Mouse (Mus musculus) yolk sac, embryonic 10.5 days (tissue): ENCODE results near the gene Vcp.

Source experiments
- DNase-seq: peaks from one replicate; pipeline ENCODE4 v3.0.0-alpha.2; 2017; ENCODE audit warnings: low spot score

The Vcp gene

DNA sequence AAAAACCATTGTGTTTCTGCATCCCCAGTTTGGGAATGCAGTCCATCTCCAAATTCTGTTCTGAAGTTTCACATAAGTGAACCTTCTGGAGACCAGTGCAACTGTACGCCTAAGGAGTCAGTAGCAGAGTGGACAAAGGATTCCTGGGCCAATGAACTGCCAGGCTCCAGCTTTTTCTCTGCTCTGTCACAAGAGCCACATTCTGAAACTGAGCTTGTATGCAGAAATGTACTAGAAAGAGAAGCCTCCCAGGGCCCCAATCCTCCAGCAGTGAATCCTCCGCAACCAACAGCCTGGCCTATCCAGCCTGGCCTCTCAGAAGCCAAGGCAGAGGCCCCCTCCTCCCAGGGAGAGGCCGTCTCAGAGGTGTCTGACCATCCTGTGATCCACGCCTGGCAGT is 27.4 kb downstream of the Vcp start:
- DNase-seq = no peak

DNA sequence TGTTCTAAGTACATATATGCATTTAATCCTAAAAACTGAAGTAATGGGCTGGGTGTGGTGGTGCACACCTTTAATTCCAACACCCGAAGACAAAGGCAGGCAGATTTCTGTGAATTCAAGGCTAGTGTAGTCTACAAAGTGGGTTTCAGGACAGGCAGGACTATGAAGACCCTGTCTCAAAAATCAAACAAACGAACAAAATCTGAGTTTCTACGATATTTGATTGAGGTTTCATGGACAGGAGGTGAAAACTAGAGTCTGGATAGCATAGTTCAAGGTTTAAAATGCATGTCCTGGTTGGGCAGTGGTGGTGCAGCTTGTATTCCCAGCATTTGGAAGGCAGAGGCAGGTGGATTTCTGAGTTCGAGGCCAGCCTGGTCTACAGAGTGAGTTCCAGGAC is 31.0 kb downstream of the Vcp start, which contains the start of gene 1700022I11Rik:
TSS of gene 1700022I11Rik (plus strand) at position 301 of the 400 bp plus-strand sequence.
- DNase-seq = no peak

DNA sequence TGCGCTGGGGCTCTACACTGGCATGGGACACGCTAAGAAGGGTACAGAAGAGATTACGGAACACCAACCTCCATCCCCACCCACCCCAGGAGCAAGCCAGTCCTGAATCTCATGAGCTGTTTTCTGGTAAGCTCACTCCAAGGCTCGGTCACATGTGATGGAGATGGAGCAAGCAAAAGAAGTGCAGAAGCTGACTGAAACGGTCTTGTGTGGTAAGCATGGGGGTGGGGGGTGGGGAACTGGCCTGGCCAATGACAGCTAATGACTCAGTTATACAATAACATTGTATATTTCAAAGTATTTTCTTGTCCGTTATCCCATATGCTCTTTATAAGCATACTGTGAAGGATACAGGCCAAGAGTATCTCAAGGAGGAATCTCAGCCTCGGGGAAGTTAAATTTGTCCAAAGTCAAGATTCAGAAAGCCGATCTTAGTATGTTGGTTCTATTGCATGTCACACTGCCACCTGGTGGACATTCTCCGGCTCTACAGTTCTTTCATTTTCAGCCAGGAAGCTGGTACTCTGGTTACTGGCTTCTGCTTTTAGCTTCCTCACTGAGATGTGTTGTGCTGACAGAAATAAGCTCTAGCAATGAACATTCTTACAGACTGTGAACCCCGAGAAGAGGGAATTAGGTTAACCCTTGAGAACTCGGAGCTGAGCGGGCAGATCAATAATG is 35.1 kb downstream of the Vcp start:
- peak; percentile 32 for DNase-seq

DNA sequence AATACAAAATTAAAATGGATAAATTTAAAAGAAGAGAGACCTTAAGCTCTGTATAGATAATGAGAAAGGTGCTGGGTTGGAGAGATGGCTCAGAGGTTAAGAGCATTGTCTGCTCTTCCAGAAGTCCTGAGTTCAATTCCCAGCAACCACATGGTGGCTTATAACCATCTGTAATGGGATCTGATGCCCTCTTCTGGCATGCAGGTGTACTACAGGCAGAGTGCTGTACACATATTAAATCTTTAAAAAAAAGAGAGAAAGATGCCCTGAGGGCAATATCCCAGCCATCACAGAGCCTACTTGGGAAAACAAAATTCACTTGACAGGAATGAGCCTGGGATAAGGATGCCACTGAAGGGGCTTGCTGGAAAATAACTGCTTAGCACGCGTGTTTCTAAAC is 36.8 kb downstream of the Vcp start:
- no peak for DNase-seq

DNA sequence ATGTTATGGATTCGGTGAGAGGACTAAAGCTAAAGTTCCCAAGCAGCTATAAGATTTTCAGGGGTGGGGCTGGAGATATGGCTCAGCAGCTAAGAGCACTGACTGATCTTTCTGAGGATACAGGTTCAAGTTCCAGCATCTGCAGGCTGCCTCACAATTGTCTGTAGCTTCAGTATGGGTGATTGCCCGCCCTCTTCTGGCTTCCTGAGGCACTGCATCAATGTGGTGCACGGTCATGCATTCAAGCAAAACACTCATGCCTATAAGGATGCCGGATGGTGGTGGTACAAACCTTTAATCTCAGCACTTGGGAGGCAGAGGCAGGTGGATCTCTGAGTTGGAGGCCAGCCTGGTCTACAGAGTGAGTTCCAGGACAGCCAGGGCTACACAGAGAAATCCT is 38.7 kb downstream of the Vcp start:
- DNase-seq = no peak

DNA sequence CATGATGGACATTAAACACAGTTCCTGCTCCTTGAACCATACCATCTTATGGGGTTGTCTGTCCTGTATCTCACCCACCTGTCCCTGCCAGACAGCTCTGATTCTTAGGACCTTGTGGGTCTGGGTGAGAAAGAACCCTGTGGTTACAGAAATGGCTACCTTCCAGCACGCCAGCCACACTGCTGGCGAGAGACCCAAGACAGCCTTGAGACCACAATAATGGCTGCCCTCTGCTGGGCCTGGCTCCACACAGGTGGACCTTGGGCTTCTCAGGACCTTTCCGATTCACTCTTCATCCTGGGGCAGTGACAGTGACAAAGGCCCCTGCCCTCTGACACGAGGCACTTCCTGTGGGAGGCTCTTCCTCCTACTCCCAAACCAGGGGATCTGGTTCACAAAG is 40.9 kb downstream of the Vcp start:
- no peak for DNase-seq

DNA sequence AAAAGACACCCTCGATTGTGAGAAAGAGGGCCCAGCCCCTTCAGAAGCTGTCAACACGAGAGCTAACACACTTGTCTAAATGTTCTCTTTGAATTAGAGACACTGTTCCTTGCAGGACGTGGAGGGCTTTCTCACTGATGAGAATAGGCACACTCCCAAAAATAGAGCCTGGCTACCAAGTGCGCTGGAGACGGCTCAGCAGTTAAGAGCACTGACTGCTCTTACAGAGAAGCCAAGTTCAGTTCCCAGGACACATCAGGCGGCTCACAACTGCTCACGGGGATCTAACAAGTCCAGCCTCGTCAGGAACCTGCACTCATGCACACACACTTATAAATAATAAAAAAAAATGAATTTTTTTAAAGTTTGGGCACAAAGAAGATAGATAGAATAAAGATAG is 41.4 kb downstream of the Vcp start:
- no peak for DNase-seq

DNA sequence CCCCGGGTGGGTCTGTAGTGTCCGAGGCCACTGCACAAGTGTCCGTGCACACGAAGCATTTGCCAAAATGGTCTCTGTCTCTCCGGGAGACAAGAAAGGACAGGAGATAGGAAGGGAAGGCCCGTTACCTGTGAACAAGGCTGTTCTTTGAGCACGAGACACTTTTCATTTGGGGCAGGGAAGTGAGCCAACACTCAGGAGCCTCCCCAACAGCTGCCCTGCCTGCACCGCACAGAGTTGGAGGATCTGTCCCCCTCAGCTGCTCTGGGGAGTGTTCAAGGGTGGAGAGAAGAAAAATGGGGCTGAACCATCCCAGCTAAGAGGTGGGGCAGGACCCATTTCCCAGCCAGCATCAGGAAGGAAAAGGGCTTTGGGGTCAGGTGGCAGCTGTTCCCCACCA is 42.3 kb downstream of the Vcp start:
- DNase-seq = no peak

DNA sequence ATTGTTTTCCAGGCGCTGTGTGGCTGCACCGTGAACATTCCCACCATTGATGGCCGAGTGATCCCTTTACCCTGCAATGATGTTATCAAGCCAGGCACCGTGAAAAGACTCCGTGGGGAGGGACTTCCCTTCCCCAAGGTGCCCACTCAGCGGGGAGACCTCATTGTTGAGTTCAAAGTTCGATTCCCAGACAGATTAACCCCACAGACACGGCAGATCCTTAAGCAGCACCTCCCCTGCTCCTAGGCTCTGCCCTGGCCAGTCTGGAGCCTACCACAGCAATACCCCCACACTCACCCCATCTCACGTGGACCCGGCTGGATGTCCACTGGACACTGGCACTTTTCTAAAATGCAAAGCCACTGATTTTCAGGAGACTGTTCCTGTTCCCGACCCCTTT is 43.0 kb downstream of the Vcp start:
- no peak for DNase-seq

DNA sequence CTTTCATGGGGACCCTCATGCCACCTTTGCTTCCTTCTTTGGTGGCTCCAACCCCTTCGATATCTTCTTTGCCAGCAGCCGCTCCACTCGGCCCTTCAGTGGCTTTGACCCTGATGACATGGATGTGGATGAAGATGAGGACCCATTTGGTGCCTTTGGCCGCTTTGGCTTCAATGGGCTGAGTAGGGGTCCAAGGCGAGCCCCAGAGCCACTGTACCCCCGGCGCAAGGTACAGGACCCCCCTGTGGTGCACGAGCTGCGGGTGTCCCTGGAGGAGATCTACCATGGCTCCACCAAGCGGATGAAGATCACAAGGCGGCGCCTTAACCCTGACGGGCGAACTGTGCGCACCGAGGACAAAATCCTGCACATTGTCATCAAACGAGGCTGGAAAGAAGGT is 43.7 kb downstream of the Vcp start:
- DNase-seq = no peak

DNA sequence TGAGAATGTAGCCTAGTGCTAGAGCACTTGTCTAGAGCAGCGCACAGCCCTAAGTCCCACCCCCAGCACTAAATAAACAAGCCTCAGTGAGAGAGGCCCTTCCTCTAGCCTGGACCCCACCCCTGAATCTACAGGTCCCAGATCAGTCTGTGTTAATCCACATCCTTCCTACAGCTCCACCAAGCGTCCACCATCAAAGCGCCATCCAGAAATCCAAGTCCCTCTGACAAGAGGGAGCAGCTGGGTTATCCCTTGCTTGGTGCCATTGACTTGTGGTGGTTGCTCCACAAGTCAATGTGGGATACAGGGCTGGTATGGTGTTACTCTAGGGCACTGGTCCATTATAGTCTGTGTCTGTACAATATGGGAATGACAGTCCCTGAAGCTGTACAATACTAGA is 45.1 kb downstream of the Vcp start:
- no peak for DNase-seq

DNA sequence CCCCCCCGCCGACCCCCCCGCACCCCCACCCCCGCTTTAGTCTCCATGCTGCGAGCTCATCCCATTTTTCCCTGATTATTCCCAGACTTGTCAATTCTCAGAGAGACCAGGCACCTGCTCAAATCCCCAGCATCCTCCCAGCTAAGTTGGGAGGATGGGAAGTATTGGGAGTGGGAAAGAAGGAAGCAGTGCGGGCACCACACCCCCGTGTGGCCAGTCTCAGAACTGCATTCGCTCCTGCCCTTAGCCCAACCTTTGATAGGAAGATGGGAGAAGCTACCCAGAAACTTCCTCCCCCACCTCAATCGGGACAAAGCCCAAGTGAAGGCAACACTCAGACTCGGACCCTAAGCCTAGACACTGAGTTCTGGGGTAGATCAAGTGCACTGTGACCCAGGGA is 46.0 kb downstream of the Vcp start:
- no peak for DNase-seq

DNA sequence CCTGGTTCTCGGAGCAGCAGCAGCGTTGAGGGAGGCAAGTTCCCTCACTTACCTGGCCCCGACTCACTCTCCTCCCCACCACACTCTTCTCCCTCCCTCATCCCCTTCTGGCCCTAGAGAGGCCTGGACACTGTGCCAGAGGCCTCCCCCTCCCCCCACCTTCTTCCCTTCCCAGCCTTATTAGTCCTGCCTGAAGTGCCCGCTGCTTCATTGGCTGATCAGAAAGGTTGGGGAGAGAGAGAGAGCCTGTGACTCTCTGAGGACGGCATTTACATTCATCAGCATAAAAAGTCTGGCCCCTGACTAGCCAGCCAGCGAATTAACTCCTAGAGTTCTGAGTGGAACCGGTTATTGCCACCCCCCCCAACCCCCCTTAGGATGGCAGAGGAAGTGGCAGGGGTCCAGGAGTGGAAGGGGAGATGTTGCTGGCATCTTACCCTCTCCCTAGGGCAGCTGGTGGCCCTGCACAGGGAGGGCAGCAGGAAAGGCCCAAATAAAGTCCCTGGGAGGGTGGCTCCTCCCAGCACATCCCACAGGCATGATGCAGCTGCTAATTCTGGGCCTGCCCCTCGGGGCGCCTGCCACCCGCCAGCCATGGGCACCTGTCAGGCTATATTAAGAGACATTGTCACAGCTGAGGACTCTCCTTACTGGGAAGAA is 46.7 kb downstream of the Vcp start:
- no peak for DNase-seq

DNA sequence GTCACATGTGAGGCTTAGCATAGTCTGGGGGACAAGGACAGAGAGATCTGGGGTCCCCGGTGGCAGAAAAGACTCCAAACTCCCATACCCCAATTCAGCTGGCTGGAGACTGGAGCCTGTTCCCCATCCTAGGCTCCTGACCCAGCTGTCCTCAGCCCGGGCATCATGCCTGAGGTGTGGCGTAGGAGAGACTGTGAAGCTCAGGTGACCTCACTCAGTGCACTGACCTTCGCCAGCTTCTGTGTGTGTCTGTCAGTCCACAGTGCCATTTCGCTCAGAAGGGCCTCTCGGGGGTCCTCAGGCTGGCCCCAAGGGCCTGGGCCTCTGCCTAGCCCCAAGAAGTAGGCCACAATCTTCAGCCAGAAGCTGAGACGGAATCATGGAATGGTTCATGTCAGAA is 47.7 kb downstream of the Vcp start:
- no peak for DNase-seq

DNA sequence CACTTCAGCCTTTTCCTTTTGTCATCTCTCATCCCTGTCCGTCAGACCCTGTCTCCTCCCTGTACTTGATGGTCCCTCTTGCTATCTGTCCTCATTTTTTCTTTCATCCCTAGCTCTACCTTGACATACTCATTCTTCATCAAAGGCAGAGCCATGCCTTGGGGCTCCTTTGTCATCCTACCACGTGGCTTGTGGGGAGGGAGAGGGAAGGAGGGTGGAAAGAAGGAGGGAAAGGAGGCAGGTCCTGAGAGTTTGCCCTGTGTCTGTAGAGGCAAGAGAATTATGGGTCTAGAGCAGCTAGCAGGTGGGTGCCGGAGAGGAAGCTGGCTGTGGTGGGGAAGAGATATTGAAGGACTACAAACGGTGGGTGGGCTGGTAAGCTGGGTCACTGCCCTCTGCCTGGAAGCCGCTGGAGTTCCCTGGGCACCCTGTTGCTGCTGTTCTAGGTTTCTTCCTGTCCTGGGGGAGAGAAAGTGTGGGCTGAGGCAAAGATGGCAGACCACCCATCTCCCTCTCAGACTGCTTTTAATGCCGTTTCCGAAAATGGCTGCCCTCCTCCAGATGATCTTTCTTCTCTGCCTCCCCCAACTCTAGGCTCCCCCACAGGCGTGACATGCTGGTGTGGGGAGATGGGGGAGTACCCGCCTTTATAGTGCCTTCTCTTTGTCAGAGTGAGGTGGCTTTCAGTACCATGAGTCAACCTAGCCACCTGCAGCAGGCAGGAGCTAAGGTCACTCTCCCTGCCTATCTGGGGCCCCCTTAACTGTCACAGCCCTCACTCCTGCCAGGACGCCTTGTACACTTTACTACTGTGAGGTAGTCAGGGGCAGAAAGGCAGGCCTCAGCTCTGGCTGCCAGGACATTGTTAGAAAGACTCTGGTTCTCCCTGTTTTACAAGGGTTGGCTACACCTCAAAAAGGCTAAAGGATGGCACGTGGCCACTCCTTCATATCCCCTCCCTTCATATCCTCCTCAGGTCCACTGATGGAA is 48.8 kb downstream of the Vcp start:
- no peak for DNase-seq

DNA sequence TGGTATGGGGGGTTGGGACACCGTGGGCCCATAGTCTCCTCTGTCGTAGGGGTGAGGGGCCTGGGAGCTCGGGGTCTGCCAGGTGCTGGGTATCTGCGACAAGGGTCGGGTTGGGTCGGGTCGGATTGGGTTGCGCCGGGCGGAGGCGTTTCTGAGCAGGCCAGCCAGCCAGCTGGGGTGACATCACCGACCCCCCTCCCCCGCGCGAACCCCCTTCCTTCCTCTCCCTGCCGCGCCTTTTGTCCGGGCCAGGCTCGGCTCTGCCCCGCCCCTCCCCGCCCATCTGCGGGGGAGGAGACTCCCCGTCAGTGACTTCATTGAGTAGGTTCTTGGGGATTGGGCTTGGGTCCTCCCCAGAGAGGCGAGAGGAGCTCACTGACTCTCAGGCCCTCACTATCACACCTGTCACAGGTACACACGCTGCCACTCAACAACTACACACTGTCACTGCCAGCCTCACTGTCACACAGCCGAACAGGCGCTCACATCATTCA is 50.2 kb downstream of the Vcp start:
- peak; percentile 80 for DNase-seq

DNA sequence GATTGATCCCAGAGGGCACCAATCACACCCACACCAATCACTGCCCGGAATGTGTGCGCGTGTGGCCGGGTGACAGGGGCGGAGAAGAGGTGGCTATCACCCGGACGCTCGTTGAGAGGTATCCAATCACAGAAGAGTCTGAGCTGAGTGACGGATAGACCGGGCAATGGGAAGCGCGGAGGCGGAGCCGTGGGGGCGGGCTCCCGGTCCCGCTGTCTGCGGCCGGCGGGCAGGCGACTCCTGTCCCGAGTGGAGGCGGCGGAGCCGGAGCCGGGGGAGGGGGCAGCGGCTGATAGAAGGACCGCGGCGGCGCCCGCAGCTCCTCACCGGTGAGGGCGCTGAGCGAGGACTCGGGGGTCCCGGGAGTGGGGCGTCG is 50.6 kb downstream of the Vcp start, which contains the start of gene Dnajb5:
TSS of gene Dnajb5 (plus strand) at position 139 of the 376 bp plus-strand sequence.
- peak; percentile 94 for DNase-seq

DNA sequence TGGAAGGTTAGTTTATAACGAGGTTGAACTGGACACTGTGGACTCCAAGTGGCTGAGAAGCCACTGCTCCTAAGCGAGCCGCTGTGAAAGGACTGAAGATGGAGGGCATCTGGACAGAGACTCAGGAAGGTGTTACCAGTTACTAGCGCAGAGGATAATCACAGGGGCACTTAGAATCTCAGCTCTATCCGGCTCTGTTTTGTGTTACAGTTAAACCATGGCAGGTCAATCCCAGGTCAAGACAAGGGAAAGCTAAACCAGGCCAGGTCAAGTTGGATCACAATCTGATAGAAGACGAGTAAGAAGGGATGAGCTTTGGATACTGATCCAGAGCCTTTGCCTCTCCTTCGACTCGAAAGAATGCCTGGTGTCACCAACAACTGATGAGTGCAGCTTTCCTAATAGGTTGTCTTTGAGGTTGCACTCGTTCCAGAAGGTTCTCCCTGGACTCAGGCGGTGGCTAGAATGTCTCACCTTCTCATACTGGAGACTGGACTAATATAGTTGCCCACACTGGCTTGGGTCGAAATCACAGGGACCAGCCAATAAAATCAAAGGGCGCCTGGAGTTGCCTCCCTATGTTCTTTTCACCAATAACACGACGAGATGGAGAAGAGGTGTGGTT is 51.1 kb downstream of the Vcp start:
- DNase-seq = no peak

DNA sequence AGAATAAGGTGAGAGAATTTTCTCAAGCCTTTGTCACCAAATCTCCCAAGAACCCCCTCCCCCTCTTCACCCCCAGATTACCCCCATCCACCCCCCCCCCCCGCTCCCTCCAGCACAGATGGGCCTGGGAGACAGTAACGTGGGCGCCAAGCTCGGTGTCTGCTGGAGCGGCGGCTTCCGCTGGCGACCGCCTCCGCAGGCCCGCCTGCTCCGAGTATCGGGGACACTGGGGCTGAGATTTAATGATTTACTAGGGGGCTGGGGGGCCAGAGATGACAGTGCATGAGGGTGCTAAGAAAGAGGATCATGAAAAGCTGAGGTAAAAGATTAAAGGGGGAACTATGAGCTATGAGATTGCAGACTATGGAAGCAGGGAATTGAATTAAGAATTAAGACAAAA is 51.8 kb downstream of the Vcp start:
- no peak for DNase-seq

DNA sequence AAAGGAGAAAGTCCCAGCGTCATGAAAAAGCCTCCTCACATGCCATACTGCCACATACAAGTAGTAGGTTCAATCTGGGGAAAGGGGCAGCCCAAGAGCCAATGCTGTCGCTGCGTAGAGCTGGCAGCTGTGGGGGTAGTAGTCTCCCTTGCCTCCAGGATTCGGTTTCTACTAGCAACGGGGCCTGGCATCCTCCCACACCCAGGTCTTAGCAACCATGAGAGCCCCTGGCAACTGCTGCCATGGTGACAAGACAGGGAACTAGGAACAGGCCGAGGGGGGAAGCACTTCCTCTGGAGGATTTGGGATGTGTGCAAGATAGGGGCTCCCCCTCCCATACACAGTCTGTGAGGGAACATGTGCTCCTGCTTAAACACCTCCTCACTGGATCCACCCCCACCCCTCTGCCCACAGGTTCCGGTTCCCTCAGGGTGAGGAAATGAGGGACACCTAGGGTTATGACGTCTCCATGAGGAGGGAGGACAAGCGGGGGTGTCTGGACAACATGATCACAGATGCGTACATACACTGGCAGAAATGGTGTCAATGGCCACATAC is 53.5 kb downstream of the Vcp start:
- DNase-seq = no peak

DNA sequence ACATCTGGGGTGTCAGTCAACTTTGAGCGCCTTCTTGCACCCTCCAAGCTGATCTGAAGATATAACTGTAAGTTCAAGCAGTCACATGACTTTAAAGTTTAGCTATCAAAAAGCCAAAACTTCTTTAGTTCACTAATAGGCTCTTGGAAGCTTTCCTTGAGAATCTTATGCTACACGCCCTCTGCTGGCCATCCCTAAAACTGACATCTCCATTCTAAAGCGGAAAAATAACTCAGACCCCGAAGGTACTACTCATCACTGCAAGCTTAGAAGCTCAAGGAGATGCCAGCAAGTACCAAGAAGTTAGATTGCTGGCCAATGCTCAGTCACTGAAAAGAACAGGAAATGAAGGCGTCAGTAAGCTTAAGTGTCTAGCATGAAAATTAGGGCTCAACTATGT is 54.4 kb downstream of the Vcp start:
- DNase-seq = no peak

DNA sequence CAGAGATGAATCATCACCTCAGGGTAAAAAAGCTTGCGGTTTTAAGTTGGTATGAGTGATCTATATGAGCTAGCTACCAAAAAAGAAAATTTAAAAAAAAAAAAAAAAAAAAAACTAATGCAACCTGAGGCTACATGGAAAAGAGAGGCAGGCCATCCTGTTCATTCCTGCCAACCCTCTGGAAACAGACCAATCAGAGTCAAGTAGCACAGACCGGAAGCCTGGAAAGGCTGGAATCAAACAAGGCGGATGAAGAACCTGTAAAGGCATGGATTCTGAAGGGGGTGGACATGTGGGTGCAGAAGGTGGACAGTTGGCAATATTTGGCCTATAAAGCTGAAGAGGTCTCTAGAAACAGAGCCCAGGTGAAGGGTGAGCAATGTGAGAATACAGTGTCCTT is 54.9 kb downstream of the Vcp start:
- no peak for DNase-seq
